Mouse (Mus musculus) cerebellum, adult 18-20 months (tissue): ENCODE data around the gene Olfr1513.
"Not testable (repeated sequence)": the region's sequence is repeated elsewhere in the genome, so short reads cannot be mapped to it uniquely, and the experiment has no call there.

ENCODE experiments used
- DNase-seq, 2 experiments: peaks; one replicate each; pipeline ENCODE4 v3.0.0; 2021

Gene Olfr1513

DNA sequence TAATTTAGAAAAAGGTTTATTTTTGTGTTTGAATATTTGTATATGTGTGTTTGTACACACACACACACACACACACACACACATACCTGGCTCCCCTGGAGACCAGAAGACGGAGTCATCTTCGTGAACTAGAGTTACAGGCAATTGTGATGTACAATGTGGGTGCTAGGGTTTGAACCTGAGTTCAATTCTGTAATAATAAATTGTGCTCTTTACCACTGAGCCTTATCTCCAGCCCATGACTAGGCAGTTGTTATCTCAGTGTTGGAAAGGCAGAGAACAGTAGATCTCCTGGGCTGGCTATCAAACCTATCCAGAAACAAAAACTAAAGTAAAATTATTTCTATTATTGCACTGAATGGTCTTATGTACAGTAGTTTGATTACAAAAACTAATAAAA, 50.1 kb downstream of the Olfr1513 start:
- no peak for DNase-seq

DNA sequence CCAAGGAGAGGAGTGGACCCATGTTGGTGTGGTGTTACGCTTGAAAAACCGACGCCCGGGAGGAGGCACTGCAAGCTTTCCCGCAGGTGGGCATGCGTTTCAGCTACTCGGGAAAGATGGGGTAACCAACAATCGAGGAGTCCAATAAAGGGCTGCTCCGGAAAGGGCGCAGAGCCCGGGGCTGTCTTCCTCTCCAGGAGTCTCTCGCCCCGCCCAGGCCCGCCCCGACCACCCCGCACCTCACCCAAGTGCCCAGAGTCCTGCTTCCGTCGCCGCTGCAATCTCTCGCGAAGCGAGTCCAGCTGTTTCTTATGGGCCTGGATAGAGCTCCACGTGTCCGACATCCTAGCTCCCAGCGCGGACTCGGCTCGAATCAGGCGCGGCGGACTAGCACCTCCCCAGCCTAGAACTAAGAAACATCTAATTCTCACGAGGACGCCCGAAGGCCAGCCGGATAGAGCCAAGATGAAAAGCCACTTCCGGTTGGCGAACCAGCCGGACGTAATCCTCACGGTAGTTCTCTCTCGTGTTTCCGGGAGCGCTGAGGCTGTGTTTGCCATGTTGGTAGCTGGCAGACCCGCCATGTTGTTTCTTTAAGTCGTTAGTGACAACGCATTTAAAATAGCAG, 51.5 kb downstream of the Olfr1513 start, which contains the start of gene Mettl3:
Gene Mettl3 (minus strand): TSS at position 485 of the 628 bp plus-strand sequence.
- DNase-seq = peak; percentile 88 to 91

DNA sequence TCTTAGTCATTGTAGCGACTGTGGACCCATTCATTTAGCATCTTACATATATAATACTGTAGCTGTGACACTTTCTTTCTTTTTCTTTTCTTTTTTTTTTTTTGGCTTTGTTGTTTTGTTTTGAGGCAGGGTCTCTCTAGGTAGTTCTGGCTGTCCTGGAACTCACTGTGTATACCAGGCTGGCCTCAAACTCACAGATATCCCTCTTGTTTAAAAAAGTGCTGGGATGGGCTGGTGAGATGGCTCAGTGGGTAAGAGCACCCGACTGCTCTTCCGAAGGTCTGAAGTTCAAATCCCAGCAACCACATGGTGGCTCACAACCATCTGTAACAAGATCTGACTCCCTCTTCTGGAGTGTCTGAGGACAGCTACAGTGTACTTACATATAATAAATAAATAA, 52.7 kb downstream of the Olfr1513 start:
- not testable (repeated sequence) for DNase-seq
